Mouse (Mus musculus) mesoderm, embryonic 11.5 days (tissue): Measurements from ENCODE around the gene Rnd2.
"Not testable (repeated sequence)": the region's sequence is repeated elsewhere in the genome, so short reads cannot be mapped to it uniquely, and the experiment has no call there.

Experiments used
- DNase-seq: peaks from one replicate; pipeline ENCODE4 v3.0.0-alpha.2; 2012; ENCODE audit warnings: low read depth, low spot score

The Rnd2 gene

DNA sequence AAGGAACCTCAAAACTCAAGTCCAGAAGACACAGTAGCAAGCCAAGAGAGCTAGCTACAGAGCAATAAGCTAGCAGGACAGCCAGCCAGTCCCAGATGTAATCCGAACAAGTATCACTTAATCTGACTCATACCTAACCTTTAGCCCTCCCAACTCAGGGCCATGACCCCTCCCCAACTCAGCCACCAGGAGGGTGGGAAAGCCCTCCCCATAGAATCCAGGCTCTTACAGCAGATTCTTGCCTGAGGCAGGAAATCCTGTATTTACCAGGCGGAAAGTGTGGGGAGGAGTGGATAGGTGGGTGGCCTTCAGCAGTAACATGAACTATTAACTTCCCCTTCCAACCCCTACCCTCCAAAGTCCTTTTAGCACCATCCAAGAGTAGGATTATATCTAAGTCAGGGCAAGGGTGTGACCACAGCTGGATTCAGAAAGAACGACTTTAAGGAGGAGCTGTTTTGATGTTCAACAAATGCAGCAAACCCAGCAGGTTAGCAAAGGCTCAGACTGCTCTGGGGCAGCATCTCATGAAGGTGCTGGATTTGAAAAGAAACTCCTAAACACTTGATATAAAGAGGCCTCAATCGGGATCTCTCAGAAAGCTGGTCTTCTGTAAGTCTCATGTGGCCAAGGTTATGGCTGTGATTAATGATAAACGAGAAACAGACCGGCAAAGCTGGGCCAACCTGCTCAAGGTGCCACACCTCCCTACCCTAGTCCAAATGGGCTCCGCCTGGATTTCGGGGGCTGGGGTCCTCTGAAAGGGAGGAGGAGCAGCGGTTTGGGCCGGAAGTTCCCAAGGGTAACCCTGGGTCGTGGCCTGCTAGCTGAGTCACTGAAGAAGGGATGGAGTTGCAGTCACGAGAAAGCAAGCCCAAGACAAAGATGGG lies at the start of gene Rnd2:
TSS of gene Rnd2 (plus strand) at position 789 of the 890 bp plus-strand sequence.
- DNase-seq, result no peak

- DNase-seq, result peak; percentile 11
These were observed 49.5 kb upstream of the Rnd2 start for GRCm38 (mm10) chr11:101415306-101415705.

DNA sequence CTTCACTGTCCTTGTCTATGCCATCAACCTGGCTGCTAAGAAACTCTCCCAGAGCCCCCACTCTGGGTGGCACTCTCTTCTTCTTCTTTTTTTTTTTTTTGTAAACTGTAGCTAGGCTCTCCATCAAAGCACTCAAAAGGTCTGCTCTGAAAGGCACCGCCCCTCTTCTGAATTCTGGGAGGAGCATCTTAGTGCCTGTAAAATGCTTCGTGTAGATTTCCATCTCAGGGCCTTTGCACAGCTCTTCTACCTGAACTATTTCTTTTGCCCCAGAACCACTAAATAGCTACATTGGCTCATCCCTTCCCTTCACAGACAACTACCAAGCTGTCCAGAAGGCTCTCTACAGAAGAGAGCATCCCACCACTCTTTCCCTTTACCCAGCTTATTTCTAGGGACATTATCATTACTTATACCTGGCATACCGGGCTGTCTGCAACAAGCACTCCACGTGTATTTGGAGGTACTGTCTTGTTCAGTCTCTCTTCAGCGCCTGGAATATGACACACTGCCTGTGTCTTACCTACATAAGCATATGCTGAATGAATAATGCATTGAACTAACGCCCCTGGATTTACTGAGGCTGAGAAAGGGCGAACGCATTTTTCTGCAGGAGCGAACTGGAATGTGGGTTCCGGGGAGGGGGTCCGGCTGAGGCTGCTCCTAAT lies 48.2 kb upstream of the Rnd2 start:
- no peak for DNase-seq

- peak; percentile 89 for DNase-seq
These were observed 47.5 kb upstream of the Rnd2 start, which contains the start of gene Aarsd1 for GRCm38 (mm10) chr11:101417101-101417855. Gene Aarsd1, minus strand, starts transcription at chr11:101417615.

DNA sequence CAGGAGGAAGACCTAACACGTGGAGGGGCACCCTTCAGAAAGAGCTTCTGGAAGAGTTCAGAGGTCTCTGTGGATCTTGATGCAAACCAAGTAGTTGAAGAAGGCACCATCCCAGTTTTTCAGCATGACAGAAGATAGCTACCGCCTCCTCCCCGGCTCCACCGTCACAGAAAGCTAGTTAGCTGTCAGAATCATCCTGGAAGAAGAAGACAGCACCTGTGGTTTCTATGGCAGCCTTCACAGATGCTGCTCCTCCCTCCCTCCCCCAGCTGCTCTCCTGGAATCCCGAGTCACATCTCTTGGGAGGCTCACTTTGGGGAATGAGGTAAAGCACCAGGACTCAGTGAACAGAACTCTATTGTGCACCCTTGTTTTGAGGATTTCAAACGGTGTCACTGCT lies 45.8 kb upstream of the Rnd2 start:
- no peak for DNase-seq

GRCm38 (mm10) chr11:101419610-101420009 lies 45.2 kb upstream of the Rnd2 start:
- no peak for DNase-seq

DNA sequence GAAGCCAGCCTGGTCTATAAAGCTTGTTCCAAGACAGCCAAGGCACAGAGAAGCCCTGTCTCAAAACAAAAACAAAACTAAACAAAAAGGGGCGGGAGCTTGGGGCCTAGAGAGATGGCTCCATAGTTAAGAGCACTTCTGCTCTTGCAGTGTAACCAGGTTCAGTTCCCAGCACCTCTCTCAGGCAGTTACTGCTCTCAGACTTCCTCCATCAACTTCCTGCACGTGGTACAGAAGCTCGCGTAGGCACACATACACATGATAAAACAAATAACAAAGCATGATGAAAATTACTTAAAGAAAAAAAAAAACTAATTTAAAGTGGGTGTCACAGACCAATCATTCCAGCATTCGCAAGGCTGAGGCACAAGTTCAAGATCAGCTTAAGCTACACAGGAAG lies 44.7 kb upstream of the Rnd2 start:
- no peak for DNase-seq

- DNase-seq, result no peak
These were observed 40.5 kb upstream of the Rnd2 start, which contains the start of gene Gm27029 for GRCm38 (mm10) chr11:101424105-101424851. Gene Gm27029, minus strand, starts transcription at chr11:101424796.

- DNase-seq, result peak; percentile 95
These were observed 39.6 kb upstream of the Rnd2 start, which contains the start of the genes Rundc1 and Ptges3l for GRCm38 (mm10) chr11:101424925-101425813. Gene Rundc1, plus strand, starts transcription at chr11:101425085. Gene Ptges3l, minus strand, starts transcription at chr11:101425333.

DNA sequence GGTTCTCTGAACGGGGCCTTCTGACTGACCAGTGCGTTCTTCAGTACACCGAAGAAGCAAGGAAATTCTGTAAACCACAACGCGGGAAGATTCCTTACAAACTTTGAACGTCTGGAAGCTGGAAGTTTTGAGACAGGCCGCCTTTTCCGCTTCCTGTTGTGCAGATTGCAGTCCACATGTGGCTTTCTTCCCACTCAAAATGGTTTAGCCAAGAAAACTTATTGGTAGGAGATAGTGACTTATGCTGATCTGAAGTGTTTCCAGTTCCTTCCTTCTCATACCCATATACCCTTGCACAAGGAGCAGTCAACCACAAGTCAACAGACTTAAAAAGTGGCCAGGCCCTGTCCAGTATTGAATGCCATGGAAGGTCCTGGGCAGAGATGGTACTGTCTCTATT lies 38.6 kb upstream of the Rnd2 start:
- no peak for DNase-seq

DNA sequence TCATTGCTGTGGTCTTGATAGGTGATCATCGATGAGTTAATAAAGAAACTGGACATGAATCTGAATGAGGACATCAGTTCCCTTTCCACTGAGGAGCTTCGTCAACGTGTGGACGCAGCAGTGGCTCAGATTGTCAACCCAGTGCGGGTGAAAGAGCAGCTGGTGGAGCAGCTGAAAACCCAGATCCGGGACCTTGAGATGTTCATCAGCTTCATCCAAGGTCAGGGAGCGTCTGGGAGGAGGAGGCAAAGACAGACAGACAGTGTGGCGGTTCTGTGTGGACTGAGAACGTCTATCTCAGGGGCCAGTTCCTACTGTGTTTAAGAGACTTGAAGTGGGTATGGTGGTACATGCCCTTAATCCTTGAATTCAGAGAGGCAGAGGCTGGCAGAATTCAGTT lies 33.5 kb upstream of the Rnd2 start:
- DNase-seq, result no peak

DNA sequence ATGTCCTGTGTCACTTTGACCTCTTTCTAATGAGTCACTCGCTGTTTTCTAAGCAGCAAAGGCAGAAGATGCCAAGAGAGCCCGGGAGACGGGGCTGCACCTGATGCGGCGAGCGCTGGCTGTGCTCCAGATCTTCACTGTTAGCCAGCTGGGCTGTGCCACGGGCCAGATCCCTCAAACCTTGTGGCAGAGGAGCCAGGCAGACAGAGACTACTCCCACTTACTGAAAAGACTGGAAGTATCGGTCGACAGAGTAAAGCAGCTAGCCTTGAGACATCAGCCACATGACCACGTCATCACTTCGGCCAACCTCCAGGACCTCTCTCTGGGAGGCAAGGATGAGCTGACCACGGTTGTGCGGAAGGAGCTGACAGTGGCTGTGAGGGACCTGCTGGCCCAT lies 31.4 kb upstream of the Rnd2 start:
- DNase-seq, result no peak

DNA sequence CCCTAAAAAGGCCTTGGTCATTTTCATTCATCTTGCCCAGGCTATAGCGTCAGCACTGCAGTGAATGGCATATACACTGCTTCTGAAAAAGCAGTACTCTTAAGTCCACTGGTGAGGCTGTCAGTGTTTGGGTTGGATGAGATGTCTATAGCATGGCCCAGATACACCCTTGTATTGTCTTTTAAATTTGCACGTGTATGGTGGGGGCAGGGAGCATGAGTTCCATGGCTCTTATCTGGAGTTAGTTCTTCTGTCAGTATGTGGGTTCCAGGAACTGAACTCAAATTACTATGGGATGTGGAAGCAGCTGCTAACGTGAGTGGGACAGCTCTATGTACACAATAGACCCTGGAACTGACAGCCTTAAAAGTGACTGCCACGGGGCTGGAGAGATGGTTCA lies 29.0 kb upstream of the Rnd2 start:
- DNase-seq, result no peak

- no peak for DNase-seq
These were observed 27.9 kb upstream of the Rnd2 start for GRCm38 (mm10) chr11:101436916-101437315.

DNA sequence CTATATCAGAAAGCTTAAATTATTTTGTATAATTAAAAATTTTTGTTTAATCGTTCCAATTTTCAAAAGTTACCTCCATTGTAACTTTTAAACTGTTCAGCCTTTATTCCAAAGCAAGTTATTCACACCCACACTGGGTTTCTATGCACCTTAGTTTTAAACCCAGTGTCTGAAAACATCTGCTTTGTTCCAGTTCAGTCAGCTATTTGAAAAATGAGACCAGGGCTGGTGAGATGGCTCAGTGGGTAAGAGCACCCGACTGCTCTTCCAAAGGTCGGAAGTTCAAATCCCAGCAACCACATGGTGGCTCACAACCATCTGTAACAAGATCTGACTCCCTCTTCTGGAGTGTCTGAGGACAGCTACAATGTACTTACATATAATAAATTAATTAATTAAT lies 26.8 kb upstream of the Rnd2 start:
- not testable (repeated sequence) for DNase-seq

DNA sequence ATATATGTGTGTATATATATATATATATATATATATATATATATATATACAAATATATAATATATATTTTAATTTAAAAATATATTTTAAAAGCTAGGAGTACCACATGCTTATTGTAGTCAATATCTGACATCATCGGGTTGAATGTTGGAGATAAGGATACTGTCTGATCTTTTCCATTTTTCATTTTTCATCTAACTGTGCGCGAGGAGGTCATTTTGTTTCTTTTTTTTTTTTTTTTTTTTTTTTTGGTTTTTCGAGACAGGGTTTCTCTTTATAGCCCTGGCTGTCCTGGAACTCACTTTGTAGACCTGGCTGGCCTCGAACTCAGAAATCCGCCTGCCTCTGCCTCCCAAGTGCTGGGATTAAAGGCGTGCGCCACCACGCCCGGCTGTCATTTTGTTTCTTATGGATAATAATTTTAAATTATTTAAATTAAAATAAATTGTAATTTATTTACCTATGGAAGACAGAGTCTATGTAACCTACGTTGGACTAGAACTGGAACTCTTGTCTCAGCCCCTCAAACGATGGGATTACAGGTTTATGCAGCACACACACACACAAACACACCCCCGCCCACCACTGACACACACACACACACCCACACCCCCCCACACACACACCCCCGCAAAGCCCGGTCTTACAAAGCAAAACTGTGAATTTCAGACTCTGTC lies 23.2 kb upstream of the Rnd2 start:
- DNase-seq, result not testable (repeated sequence)

DNA sequence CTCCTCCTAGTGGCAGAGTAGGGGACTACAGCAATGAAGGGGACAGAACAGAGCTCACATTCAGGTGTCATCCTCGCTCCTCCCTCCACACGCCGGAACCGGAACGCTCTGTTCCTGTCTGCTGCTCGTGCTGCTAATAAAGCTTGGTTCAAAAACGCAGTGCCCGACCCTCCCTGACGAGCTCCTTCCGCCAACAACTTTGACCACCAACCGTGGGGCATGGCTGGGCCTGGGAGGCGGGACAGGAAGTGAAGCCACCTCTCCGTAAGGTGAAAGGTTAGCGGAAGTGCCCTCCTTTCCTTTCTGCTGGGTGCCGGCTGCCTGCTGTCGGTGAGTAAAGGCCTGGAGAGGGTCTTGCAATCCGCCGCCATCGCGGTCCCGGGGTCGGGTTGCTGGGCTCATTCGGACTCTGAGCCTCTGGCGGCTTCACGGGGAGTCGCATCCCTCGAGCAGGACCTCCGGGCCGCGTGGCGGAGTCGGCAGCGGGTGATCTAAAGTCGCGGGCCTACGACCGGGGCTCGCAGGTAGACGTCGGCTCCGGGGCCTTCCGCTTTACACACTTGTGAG lies 22.6 kb upstream of the Rnd2 start, which contains the start of gene Rpl27:
TSS of gene Rpl27 (plus strand) at position 172 of the 567 bp plus-strand sequence.
- peak; percentile 100 for DNase-seq

- DNase-seq, result no peak
These were observed 22.0 kb upstream of the Rnd2 start for GRCm38 (mm10) chr11:101442760-101443159.

DNA sequence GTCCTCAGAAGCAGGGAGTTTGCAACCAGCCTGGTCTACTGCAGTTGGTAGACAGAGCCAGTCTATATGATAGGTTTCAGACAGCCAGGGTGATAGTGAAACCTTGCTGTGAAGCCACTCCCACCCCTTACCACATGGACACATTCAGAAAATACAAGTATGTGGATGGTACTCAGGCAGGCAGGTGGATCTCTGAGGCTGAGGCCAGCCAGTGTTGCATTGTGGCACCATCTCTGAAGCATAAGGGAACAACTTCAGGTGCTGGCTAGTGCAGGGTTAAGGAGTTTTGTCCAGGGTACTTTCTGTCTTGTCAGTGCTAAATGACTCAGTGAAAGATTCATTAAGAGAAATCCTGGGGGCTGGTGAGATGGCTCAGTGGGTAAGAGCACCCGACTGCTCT lies 18.5 kb upstream of the Rnd2 start:
- DNase-seq, result no peak
